Mouse (Mus musculus): ENCODE measurements around the gene Ttc33. TPM values are rescaled to one million over a fixed set of nuclear protein-coding genes. Genes with fewer than 3 reads are reported as not detected.

The Ttc33 gene
- 30.0 to 43.0 TPM (median 35.3 TPM) in 4 replicates for total RNA-seq (2023; ENCODE audit: inconsistent age)

GRCm38 (mm10) chr15:5185366-5186292 is at the start of gene Ttc33:
TSS of gene Ttc33 (plus strand) at chr15:5185525.

GRCm38 (mm10) chr15:5143361-5144020 is 41.8 kb upstream of the Ttc33 start, which contains the start of gene Prkaa1:
TSS of gene Prkaa1 (plus strand) at chr15:5143861.

GRCm38 (mm10) chr15:5243959-5244905 is 58.9 kb downstream of the Ttc33 start, which contains the start of gene Ptger4:
TSS of gene Ptger4 (minus strand) at chr15:5244187.

Other genes with a start within 250 kb of the Ttc33 start
- not detected in 4 replicates for gene C7, start 121.8 kb upstream of the Ttc33 start, total RNA-seq (2023; ENCODE audit: inconsistent age)
- 95.9 to 106 TPM (median 99.6 TPM) in 4 replicates for gene Card6, start 77.0 kb upstream of the Ttc33 start, total RNA-seq (2023; ENCODE audit: inconsistent age)
- gene Rpl37, start 68.9 kb upstream of the Ttc33 start, total RNA-seq (2023; ENCODE audit: inconsistent age): 783 to 844 TPM (median 825 TPM) in 4 replicates
- 18.1 to 21.3 TPM (median 19.7 TPM) in 4 replicates for gene Prkaa1, start 41.7 kb upstream of the Ttc33 start, total RNA-seq (2023; ENCODE audit: inconsistent age)
- 48.6 to 58.3 TPM (median 53.6 TPM) in 4 replicates for gene Ptger4, start 58.7 kb downstream of the Ttc33 start, total RNA-seq (2023; ENCODE audit: inconsistent age)

All from B cell, adult (primary cell).